In genomic region chr1:178431619-178432444, GRCm38 (mm10) we compare ENCODE assay signal across 22 mouse cellular contexts. TPM values are rescaled to one million over a fixed set of nuclear protein-coding genes. Genes with fewer than 3 reads are reported as not detected.
A peak's percentile ranks its signal among the peaks of the same experiment; 100 is the strongest.
DNase-seq lines count a peak whose midpoint lies in the region; ATAC-seq lines count a peak whose summit lies in the region.
"Had no signal": no experiment of that assay in that cellular context is flagged by ENCODE, and none has a peak within 500 bp of the region (broad histone marks: within the 10 kb centered on the region; RNA-seq: fewer than 3 reads in every experiment).

No protein-coding gene starts in this region.

- H3K27ac ChIP-seq in midbrain, embryonic 11.5 days (ENCODE audit: low read depth, low read length), result no peak overlapping the region
- H3K27ac ChIP-seq in midbrain, embryonic 16.5 days (ENCODE audit: low read length), result no peak overlapping the region
- 0 out of 2 replicates have a peak overlapping the region, but pooled peaks have one; percentile 24 for H3K27ac ChIP-seq in liver, embryonic 15.5 days (replicated peaks)
- H3K27ac ChIP-seq in hindbrain, embryonic 14.5 days, result no peak overlapping the region
- H3K27ac ChIP-seq: embryonic facial prominence, embryonic 13.5 days; forebrain, embryonic 10.5 days; heart, adult 2 months had no signal

- no peak for DNase-seq in frontal cortex, postnatal 25 days (ENCODE audit: low spot score in 2 of 2)
- DNase-seq in midbrain, embryonic 11.5 days (ENCODE audit: low spot score, missing footprints), result peak; percentile 28
- DNase-seq in kidney, postnatal 14 days, result no peak
- no peak for DNase-seq in heart, adult 9 months (ENCODE audit: low spot score in 2 of 2)
- DNase-seq in hindbrain, embryonic 14.5 days (ENCODE audit: low spot score), result no peak
- DNase-seq: adrenal gland, postnatal 14 days; B cell, adult 2 months; cerebellum, adult 18-20 months; cerebellum, adult 9-11 months; cerebellum, postnatal 36 days; gastrocnemius, postnatal 14 days; heart, adult 2 months had no signal

- no peak overlapping the region for H3K4me3 ChIP-seq in midbrain, embryonic 11.5 days (ENCODE audit: low read depth, low read length)
- no peak overlapping the region for H3K4me3 ChIP-seq in midbrain, embryonic 16.5 days (ENCODE audit: low read depth, low read length)
- H3K4me3 ChIP-seq in liver, embryonic 15.5 days (replicated peaks), result no peak overlapping the region
- no peak overlapping the region for H3K4me3 ChIP-seq in hindbrain, embryonic 14.5 days (replicated peaks; ENCODE audit: low read length)
- H3K4me3 ChIP-seq: embryonic facial prominence, embryonic 13.5 days; forebrain, embryonic 10.5 days; heart, adult 2 months; heart, embryonic 12.5 days had no signal

- peak; percentile 96 for ATAC-seq in frontal cortex, adult (ENCODE audit: low TSS enrichment)
- no peak for ATAC-seq in midbrain, embryonic 11.5 days (ENCODE audit: low FRiP score)
- ATAC-seq in midbrain, embryonic 16.5 days, result no peak
- no peak for ATAC-seq in liver, embryonic 15.5 days (ENCODE audit: insufficient read depth)
- no peak for ATAC-seq in hindbrain, embryonic 14.5 days (ENCODE audit: low FRiP score)
- ATAC-seq: CD4-positive, CD25-positive, alpha-beta regulatory T cell, adult 4 months; forebrain, embryonic 14.5 days; hindbrain, embryonic 16.5 days had no signal

- no peaks in the 10 kb centered on the region for H3K4me1 ChIP-seq in midbrain, embryonic 11.5 days (ENCODE audit: control insufficient read depth, insufficient read depth, low read length)
- no peaks in the 10 kb centered on the region for H3K4me1 ChIP-seq in midbrain, embryonic 16.5 days (ENCODE audit: control insufficient read depth, insufficient read depth, low read length)
- peaks cover 29% of the 10 kb centered on the region for H3K4me1 ChIP-seq in liver, embryonic 15.5 days (replicated peaks)
- no peaks in the 10 kb centered on the region for H3K4me1 ChIP-seq in hindbrain, embryonic 14.5 days (replicated peaks; ENCODE audit: control insufficient read depth, insufficient read depth, low read length)
- H3K4me1 ChIP-seq: embryonic facial prominence, embryonic 13.5 days; forebrain, embryonic 10.5 days had no signal

- H3K4me2 ChIP-seq in midbrain, embryonic 11.5 days, result no peak overlapping the region
- H3K4me2 ChIP-seq in midbrain, embryonic 16.5 days (ENCODE audit: low read length), result no peak overlapping the region
- H3K4me2 ChIP-seq in liver, embryonic 15.5 days, result no peak overlapping the region
- H3K4me2 ChIP-seq in hindbrain, embryonic 14.5 days (replicated peaks), result no peak overlapping the region
- H3K4me2 ChIP-seq: embryonic facial prominence, embryonic 13.5 days; heart, embryonic 12.5 days had no signal

- no peaks in the 10 kb centered on the region for H3K36me3 ChIP-seq in midbrain, embryonic 11.5 days (ENCODE audit: control insufficient read depth, insufficient read depth, low read length)
- H3K36me3 ChIP-seq in midbrain, embryonic 16.5 days (ENCODE audit: control insufficient read depth, insufficient read depth, low read length), result no peaks in the 10 kb centered on the region
- H3K36me3 ChIP-seq in liver, embryonic 15.5 days (replicated peaks), result no peaks in the 10 kb centered on the region
- no peaks in the 10 kb centered on the region for H3K36me3 ChIP-seq in hindbrain, embryonic 14.5 days (replicated peaks; ENCODE audit: control insufficient read depth, insufficient read depth)
- H3K36me3 ChIP-seq: embryonic facial prominence, embryonic 13.5 days; forebrain, embryonic 10.5 days; G1E; heart, embryonic 12.5 days had no signal

- WGBS in midbrain, embryonic 11.5 days, result 92% methylated on average over 4 of the region's 4 CpGs
- 92% methylated on average over 4 of the region's 4 CpGs for WGBS in midbrain, embryonic 16.5 days
- WGBS in liver, embryonic 15.5 days (ENCODE audit: insufficient replicate concordance), result 46% methylated on average over 4 of the region's 4 CpGs
- 90% methylated on average over 4 of the region's 4 CpGs for WGBS in hindbrain, embryonic 14.5 days

- no peaks in the 10 kb centered on the region for H3K27me3 ChIP-seq in midbrain, embryonic 11.5 days (ENCODE audit: control insufficient read depth, insufficient read depth, low read length)
- no peaks in the 10 kb centered on the region for H3K27me3 ChIP-seq in midbrain, embryonic 16.5 days (ENCODE audit: control insufficient read depth, insufficient read depth, low read depth, low read length)
- H3K27me3 ChIP-seq in liver, embryonic 15.5 days, result no peaks in the 10 kb centered on the region
- H3K27me3 ChIP-seq in hindbrain, embryonic 14.5 days (ENCODE audit: control insufficient read depth, insufficient read depth, low read length), result no peaks in the 10 kb centered on the region
- H3K27me3 ChIP-seq: embryonic facial prominence, embryonic 13.5 days; heart, embryonic 12.5 days had no signal

- no peaks in the 10 kb centered on the region for H3K9me3 ChIP-seq in midbrain, embryonic 11.5 days (ENCODE audit: control insufficient read depth, low read length)
- H3K9me3 ChIP-seq in midbrain, embryonic 16.5 days (replicated peaks; ENCODE audit: control insufficient read depth, low read length, poor library complexity, severe bottlenecking), result no peaks in the 10 kb centered on the region
- H3K9me3 ChIP-seq in liver, embryonic 15.5 days (replicated peaks), result no peaks in the 10 kb centered on the region
- no peaks in the 10 kb centered on the region for H3K9me3 ChIP-seq in hindbrain, embryonic 14.5 days (ENCODE audit: control insufficient read depth, low read length)
- H3K9me3 ChIP-seq: embryonic facial prominence, embryonic 13.5 days; forebrain, embryonic 10.5 days; G1E; heart, embryonic 12.5 days had no signal

- no peak overlapping the region for H3K9ac ChIP-seq in midbrain, embryonic 11.5 days (ENCODE audit: low read length)
- H3K9ac ChIP-seq in midbrain, embryonic 16.5 days (ENCODE audit: low read depth, low read length), result no peak overlapping the region
- H3K9ac ChIP-seq in liver, embryonic 15.5 days, result no peak overlapping the region
- H3K9ac ChIP-seq in hindbrain, embryonic 14.5 days, result no peak overlapping the region
- H3K9ac ChIP-seq: embryonic facial prominence, embryonic 13.5 days; heart, embryonic 12.5 days had no signal

RNA-seq across cellular contexts. Expression of gene Efcab2, which starts 25.9 kb away (rescaled TPM):
- polyA plus RNA-seq in midbrain, embryonic 11.5 days (2014; fragmentation: Nextera tagmentation; extraction: Ambion mirVana), result 9.4 and 9.9 TPM in 2 replicates
- polyA plus RNA-seq in midbrain, embryonic 16.5 days (2015; fragmentation: Nextera tagmentation; extraction: Ambion mirVana), result 11.8 TPM in 2 replicates
- polyA plus RNA-seq in liver, embryonic 15.5 days (2015; fragmentation: Nextera tagmentation; extraction: Ambion mirVana), result 1.8 and 2.4 TPM in 2 replicates
- polyA plus RNA-seq in hindbrain, embryonic 14.5 days (2014; fragmentation: Nextera tagmentation; extraction: Ambion mirVana), result 8.8 and 11.2 TPM in 2 replicates
